Mouse (Mus musculus) heart, embryonic 12.5 days (tissue): ENCODE results near the gene Elp6. TPM values are rescaled to one million over a fixed set of nuclear protein-coding genes. Genes with fewer than 3 reads are reported as not detected.

Experiments used
- ATAC-seq: fragments of 200-750 bp; cut with Nextera tagmentation; 2 replicates; pipeline ENCODE4 v1.8.0; 2017; ENCODE audit warnings: moderate TSS enrichment, moderate library complexity; ENCODE audit not compliant: insufficient number of reproducible peaks, low FRiP score
- H3K27ac ChIP-seq: fragments of 300-500 bp; sonication (generic); 2 replicates; pipeline ENCODE4 v1.5.1; 2016; ENCODE audit warnings: mild to moderate bottlenecking, moderate library complexity; ENCODE audit not compliant: poor library complexity, severe bottlenecking
- H3K27me3 ChIP-seq: fragments of 300-500 bp; sonication (generic); replicated peaks from 2 replicates; pipeline ENCODE4 v1.6.1; 2016; ENCODE audit warnings: mild to moderate bottlenecking, moderate library complexity
- H3K36me3 ChIP-seq: fragments of 300-500 bp; sonication (generic); 2 replicates; pipeline ENCODE4 v1.6.1; 2016; ENCODE audit warnings: mild to moderate bottlenecking, moderate library complexity
- H3K4me1 ChIP-seq: fragments of 300-500 bp; sonication (generic); replicated peaks from 2 replicates; pipeline ENCODE4 v1.6.1; 2016; ENCODE audit warnings: mild to moderate bottlenecking
- H3K4me2 ChIP-seq: fragments of 300-500 bp; sonication (generic); 2 replicates; pipeline ENCODE4 v1.6.1; 2016; ENCODE audit warnings: mild to moderate bottlenecking, moderate library complexity
- H3K4me3 ChIP-seq: fragments of 300-500 bp; sonication (generic); 2 replicates; pipeline ENCODE4 v1.5.1; 2016; ENCODE audit warnings: mild to moderate bottlenecking
- H3K9ac ChIP-seq: fragments of 300-500 bp; sonication (generic); 2 replicates; pipeline ENCODE4 v1.6.1; 2016; ENCODE audit warnings: mild to moderate bottlenecking, moderate library complexity
- H3K9me3 ChIP-seq: fragments of 300-500 bp; sonication (generic); replicated peaks from 2 replicates; pipeline ENCODE4 v1.6.1; 2016; ENCODE audit warnings: mild to moderate bottlenecking, moderate library complexity
- WGBS: fragments of 180-500 bp; shearing (Covaris S2); methylation state at CpG from one replicate; pipeline ENCODE4 v1.1.7; 2016; 5-methylcytosine and 5-hydroxymethylcytosine counted together
- polyA plus RNA-seq: library from polyadenylated mRNA; unstranded; fragments of >200 nt; fragmentation: Nextera tagmentation; extraction: Ambion mirVana; gene quantifications from 2 replicates; pipeline ENCODE4 v1.2.1, GENCODE M21; 2016

The Elp6 gene
- polyA plus RNA-seq, 1 experiment from 2014 or later: 13.8 TPM

- H3K27me3 ChIP-seq: no peaks in the 10 kb centered on the region
- WGBS: 89% methylated on average over 10 of the region's 10 CpGs
- H3K4me3 ChIP-seq: no peak overlapping the region
- H3K36me3 ChIP-seq: no peaks in the 10 kb centered on the region
- no peak overlapping the region for H3K4me2 ChIP-seq
- ATAC-seq: no peak
- H3K9ac ChIP-seq: no peak overlapping the region
- H3K4me1 ChIP-seq: no peaks in the 10 kb centered on the region
- H3K27ac ChIP-seq: no peak overlapping the region
- H3K9me3 ChIP-seq: no peaks in the 10 kb centered on the region
These were observed 20.8 kb upstream of the Elp6 start for GRCm38 (mm10) chr9:110284075-110284697.

- ATAC-seq: no peak
- H3K27ac ChIP-seq: no peak overlapping the region
- WGBS: 76% methylated on average over 7 of the region's 7 CpGs
- no peaks in the 10 kb centered on the region for H3K4me1 ChIP-seq
- H3K36me3 ChIP-seq: no peaks in the 10 kb centered on the region
- no peak overlapping the region for H3K4me3 ChIP-seq
- no peak overlapping the region for H3K4me2 ChIP-seq
- H3K9ac ChIP-seq: no peak overlapping the region
- H3K9me3 ChIP-seq: no peaks in the 10 kb centered on the region
- H3K27me3 ChIP-seq: no peaks in the 10 kb centered on the region
These were observed 17.6 kb upstream of the Elp6 start for GRCm38 (mm10) chr9:110287321-110287924.

- H3K27me3 ChIP-seq: no peaks in the 10 kb centered on the region
- 56% methylated on average over 12 of the region's 12 CpGs for WGBS
- no peak overlapping the region for H3K4me3 ChIP-seq
- H3K4me2 ChIP-seq: no peak overlapping the region
- H3K9me3 ChIP-seq: no peaks in the 10 kb centered on the region
- no peak overlapping the region for H3K9ac ChIP-seq
- peaks cover 10% of the 10 kb centered on the region; the same call in 1 of the 2 replicates for H3K4me1 ChIP-seq
- H3K36me3 ChIP-seq: no peaks in the 10 kb centered on the region
- no peak overlapping the region for H3K27ac ChIP-seq
- ATAC-seq: no peak
These were observed 11.7 kb upstream of the Elp6 start for GRCm38 (mm10) chr9:110293254-110293718.

GRCm38 (mm10) chr9:110293873-110294415, 11.0 kb upstream of the Elp6 start:
- Histone ChIP-seq H3K4me3 (no peak overlapping the region), H3K9me3 (no peaks in the 10 kb centered on the region), H3K27ac (no peak overlapping the region), H3K4me1 (peaks cover 10% of the 10 kb centered on the region; the same call in 1 of the 2 replicates), H3K4me2 (no peak overlapping the region), H3K9ac (no peak overlapping the region), H3K27me3 (no peaks in the 10 kb centered on the region), H3K36me3 (no peaks in the 10 kb centered on the region)
- ATAC-seq: no peak
- 77% methylated on average over 13 of the region's 13 CpGs for WGBS

DNA sequence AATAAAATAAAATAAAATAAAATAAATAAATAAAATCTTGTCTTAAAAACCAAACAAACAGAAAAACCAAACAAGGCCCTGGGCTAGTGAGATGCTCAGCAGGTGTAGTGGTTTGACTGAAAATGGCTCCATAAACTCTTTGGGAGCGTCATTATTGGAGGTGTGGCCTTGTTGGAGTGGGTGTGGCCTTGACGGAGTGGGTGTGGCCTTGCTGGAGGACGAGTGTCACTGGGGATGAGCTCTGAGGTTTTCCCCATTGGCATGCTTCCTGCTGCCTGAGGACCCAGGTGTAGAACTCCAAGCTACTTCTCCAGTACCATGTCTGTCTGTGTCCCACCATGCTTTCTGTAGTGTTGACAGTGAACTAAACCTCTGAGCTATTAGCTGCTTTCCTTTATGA, 10.2 kb upstream of the Elp6 start:
- Histone ChIP-seq H3K9me3 (no peaks in the 10 kb centered on the region), H3K4me1 (peaks cover 10% of the 10 kb centered on the region; the same call in 1 of the 2 replicates), H3K9ac (no peak overlapping the region), H3K27ac (no peak overlapping the region), H3K4me3 (no peak overlapping the region), H3K36me3 (no peaks in the 10 kb centered on the region), H3K27me3 (no peaks in the 10 kb centered on the region), H3K4me2 (no peak overlapping the region)
- 46% methylated on average over 3 of the region's 3 CpGs for WGBS
- no peak for ATAC-seq

- Histone ChIP-seq H3K27me3 (no peaks in the 10 kb centered on the region), H3K9me3 (peaks cover 13% of the 10 kb centered on the region), H3K27ac (no peak overlapping the region), H3K4me3 (no peak overlapping the region), H3K36me3 (no peaks in the 10 kb centered on the region), H3K4me2 (no peak overlapping the region), H3K4me1 (peaks cover 10% of the 10 kb centered on the region; the same call in 1 of the 2 replicates), H3K9ac (no peak overlapping the region)
- peak; percentile 29; the same call in 1 of the 2 replicates for ATAC-seq
- WGBS: 9% methylated on average over 5 of the region's 5 CpGs
These were observed 7.9 kb upstream of the Elp6 start for GRCm38 (mm10) chr9:110296867-110297627.

GRCm38 (mm10) chr9:110304516-110304915, 457 bp upstream of the Elp6 start:
- Histone ChIP-seq H3K4me3 (peak overlapping the region; percentile 61), H3K4me2 (peak overlapping the region; percentile 76), H3K27ac (peak overlapping the region; percentile 90), H3K9me3 (peaks cover 16% of the 10 kb centered on the region), H3K9ac (peak overlapping the region; percentile 75), H3K27me3 (no peaks in the 10 kb centered on the region), H3K36me3 (no peaks in the 10 kb centered on the region), H3K4me1 (peaks cover 6% of the 10 kb centered on the region)
- ATAC-seq: no peak
- 10% methylated on average over 4 of the region's 4 CpGs for WGBS

DNA sequence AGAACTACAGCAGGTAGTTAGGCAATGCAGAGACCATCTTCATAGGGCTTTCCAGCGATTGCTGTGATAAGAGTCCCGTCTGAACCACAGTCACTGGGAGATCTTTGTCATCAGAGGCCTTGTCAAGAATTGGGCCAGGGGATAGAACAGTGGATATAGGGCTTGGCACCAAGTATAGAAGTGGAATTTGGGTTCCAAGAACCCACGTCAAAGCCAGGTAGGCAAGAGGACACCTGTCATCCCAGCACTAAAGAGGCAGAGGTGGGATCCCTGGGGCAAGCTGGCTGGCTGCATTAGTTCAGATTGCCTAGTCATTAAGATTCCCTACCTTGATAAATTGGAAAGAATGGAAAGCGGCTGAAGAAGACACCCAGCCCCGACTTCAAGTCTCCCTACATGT, 1.4 kb downstream of the Elp6 start:
- H3K27ac ChIP-seq: no peak overlapping the region
- peaks cover 15% of the 10 kb centered on the region for H3K36me3 ChIP-seq
- no peak for ATAC-seq
- H3K4me2 ChIP-seq: 0 out of 2 replicates have a peak overlapping the region, but pooled peaks have one; percentile 76
- H3K9me3 ChIP-seq: peaks cover 9% of the 10 kb centered on the region
- H3K27me3 ChIP-seq: no peaks in the 10 kb centered on the region
- H3K4me3 ChIP-seq: no peak overlapping the region
- peaks cover 6% of the 10 kb centered on the region for H3K4me1 ChIP-seq
- no peak overlapping the region for H3K9ac ChIP-seq
- 83% methylated on average over 5 of the region's 5 CpGs for WGBS

DNA sequence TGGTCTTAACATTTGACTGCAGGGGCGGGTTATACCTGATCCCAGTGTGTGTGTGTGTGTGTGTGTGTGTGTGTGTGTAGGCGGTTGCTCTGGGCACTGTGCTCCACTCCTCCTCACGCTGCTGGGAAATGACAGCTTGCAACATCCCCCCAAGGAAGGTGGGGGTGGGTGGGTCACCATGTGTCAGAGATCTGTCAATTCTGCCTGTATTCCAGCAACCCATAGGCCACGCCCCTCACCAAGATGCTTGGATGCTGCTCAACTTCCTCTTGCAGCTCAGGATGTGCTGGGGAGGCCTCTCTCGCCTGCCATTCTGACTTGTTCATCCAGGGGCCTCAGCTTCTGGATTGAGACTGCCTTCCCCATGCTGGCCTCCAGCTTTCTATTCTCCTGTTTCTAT, 9.7 kb downstream of the Elp6 start:
- Histone ChIP-seq H3K4me2 (no peak overlapping the region), H3K9me3 (no peaks in the 10 kb centered on the region)

GRCm38 (mm10) chr9:110315410-110315809, 10.4 kb downstream of the Elp6 start:
- Histone ChIP-seq H3K9me3 (no peaks in the 10 kb centered on the region), H3K4me1 (no peaks in the 10 kb centered on the region), H3K27me3 (no peaks in the 10 kb centered on the region), H3K4me3 (no peak overlapping the region), H3K4me2 (no peak overlapping the region), H3K9ac (no peak overlapping the region), H3K36me3 (peaks cover 70% of the 10 kb centered on the region), H3K27ac (no peak overlapping the region)
- WGBS: 85% methylated on average over 6 of the region's 6 CpGs
- ATAC-seq: no peak

More for the DNA sequence above, 9.7 kb downstream of the Elp6 start:
- no peak for ATAC-seq
- Histone ChIP-seq H3K9ac (no peak overlapping the region), H3K36me3 (peaks cover 75% of the 10 kb centered on the region), H3K27me3 (no peaks in the 10 kb centered on the region), H3K4me1 (no peaks in the 10 kb centered on the region), H3K27ac (no peak overlapping the region), H3K4me3 (no peak overlapping the region)
- WGBS: 68% methylated on average over 5 of the region's 5 CpGs

GRCm38 (mm10) chr9:110315904-110316303, 10.9 kb downstream of the Elp6 start:
- no peak overlapping the region for H3K4me3 ChIP-seq
- H3K36me3 ChIP-seq: peaks cover 70% of the 10 kb centered on the region
- H3K27ac ChIP-seq: no peak overlapping the region
- no peaks in the 10 kb centered on the region for H3K27me3 ChIP-seq
- H3K4me2 ChIP-seq: no peak overlapping the region
- WGBS: 91% methylated on average over 8 of the region's 8 CpGs
- H3K9me3 ChIP-seq: no peaks in the 10 kb centered on the region
- no peaks in the 10 kb centered on the region for H3K4me1 ChIP-seq
- H3K9ac ChIP-seq: no peak overlapping the region
- ATAC-seq: no peak
